Mouse (Mus musculus) myocyte (in vitro differentiated cells): ENCODE measurements around the gene Tmem79.
A peak's percentile ranks its signal among the peaks of the same experiment; 100 is the strongest.

Source experiments
- CEBPB ChIP-seq: IDR thresholded peaks from 2 replicates; pipeline ENCODE4 v1.6.1; 2011; ENCODE audit warnings: mild to moderate bottlenecking, moderate library complexity; ENCODE audit not compliant: poor library complexity, insufficient read depth, severe bottlenecking
- E2F4 ChIP-seq: IDR thresholded peaks from one replicate; pipeline ENCODE4 v1.6.1; 2011; ENCODE audit warnings: mild to moderate bottlenecking, control low read depth, moderate library complexity; ENCODE audit not compliant: insufficient read depth
- MAX ChIP-seq: IDR thresholded peaks from one replicate; pipeline ENCODE4 v1.6.1; 2011; ENCODE audit warnings: low read depth, mild to moderate bottlenecking, control low read depth
- MYOD1 ChIP-seq, 3 experiments: IDR thresholded peaks; one replicate each; pipeline ENCODE4 v1.6.1; 2011; ENCODE audit warnings: control low read depth in 2 of 3, low read depth in 2 of 3, mild to moderate bottlenecking in 2 of 3, moderate library complexity in 1 of 3; ENCODE audit not compliant: insufficient read length in 2 of 3, control insufficient read depth in 1 of 3
- MYOG ChIP-seq, 3 experiments: IDR thresholded peaks; one replicate each; pipeline ENCODE4 v1.6.1; 2011; ENCODE audit warnings: control low read depth in 2 of 3, low read depth in 2 of 3, mild to moderate bottlenecking in 2 of 3; ENCODE audit not compliant: insufficient read length in 2 of 3, control insufficient read depth in 1 of 3, insufficient read depth in 1 of 3
- POLR2A ChIP-seq: IDR thresholded peaks from one replicate; pipeline ENCODE4 v1.6.1; 2011; ENCODE audit warnings: low read depth, mild to moderate bottlenecking, control low read depth, moderate library complexity; ENCODE audit not compliant: insufficient read length
- POLR2AphosphoS2 ChIP-seq: IDR thresholded peaks from one replicate; pipeline ENCODE4 v1.6.1; 2011; ENCODE audit warnings: low read depth, control low read depth; ENCODE audit not compliant: insufficient read length
- REST ChIP-seq: IDR thresholded peaks from one replicate; pipeline ENCODE4 v1.6.1; 2011; ENCODE audit warnings: mild to moderate bottlenecking, control low read depth, moderate library complexity; ENCODE audit not compliant: insufficient read depth, insufficient read length
- SRF ChIP-seq: IDR thresholded peaks from one replicate; pipeline ENCODE4 v1.6.1; 2011; ENCODE audit warnings: low read depth; ENCODE audit not compliant: control insufficient read depth, insufficient read length
- TCF12 ChIP-seq: IDR thresholded peaks from one replicate; pipeline ENCODE4 v1.6.1; 2011; ENCODE audit warnings: mild to moderate bottlenecking, control low read depth; ENCODE audit not compliant: poor library complexity, insufficient read depth, severe bottlenecking
- TCF3 ChIP-seq: IDR thresholded peaks from one replicate; pipeline ENCODE4 v1.6.1; 2011; ENCODE audit warnings: low read depth, control low read depth; ENCODE audit not compliant: insufficient read length
- USF1 ChIP-seq: IDR thresholded peaks from one replicate; pipeline ENCODE4 v1.6.1; 2011; ENCODE audit warnings: low read depth, mild to moderate bottlenecking, control low read depth, moderate library complexity

- TF ChIP-seq POLR2A (no peak), TCF12 (no peak), MAX (no peak), MYOG (IDR thresholded peaks at IDR 0.05; ENCODE audit: control insufficient read depth in 1 of 3, insufficient read depth in 1 of 3, insufficient read length in 2 of 3, low read depth in 2 of 3) (no peak), USF1 (peak; percentile 62), POLR2AphosphoS2 (no peak), E2F4 (no peak), REST (no peak), MYOD1 (IDR thresholded peaks at IDR 0.05; ENCODE audit: control insufficient read depth in 1 of 3, insufficient read length in 2 of 3, low read depth in 2 of 3) (no peak), CEBPB (no peak), TCF3 (no peak), SRF (no peak)
These were observed 39.8 kb downstream of the Tmem79 start for GRCm38 (mm10) chr3:88296110-88296560.
